Mouse (Mus musculus) C2C12 (cell line): ENCODE results near the gene Pdzd7. TPM values are rescaled to one million over a fixed set of nuclear protein-coding genes. Genes with fewer than 3 reads are reported as not detected.

Experiments used
- H3K27me3 ChIP-seq: one replicate; pipeline ENCODE4 v1.6.1; 2011; ENCODE audit not compliant: control insufficient read depth, insufficient read depth, insufficient read length
- H3K36me3 ChIP-seq: one replicate; pipeline ENCODE4 v1.6.1; 2011; ENCODE audit not compliant: control insufficient read depth, insufficient read depth
- H3K4me3 ChIP-seq: one replicate; pipeline ENCODE4 v1.5.1; 2011; ENCODE audit warnings: mild to moderate bottlenecking, control low read depth; ENCODE audit not compliant: poor library complexity, insufficient read depth, severe bottlenecking
- H3K79me2 ChIP-seq: one replicate; pipeline ENCODE4 v1.6.1; 2011; ENCODE audit not compliant: control insufficient read depth, insufficient read depth
- H3K79me3 ChIP-seq: one replicate; pipeline ENCODE4 v1.6.1; 2011; ENCODE audit warnings: low read depth, control low read depth
- H3ac ChIP-seq: one replicate; pipeline ENCODE3; 2011; ENCODE audit warnings: low read depth; ENCODE audit not compliant: control insufficient read depth, insufficient read length
- CEBPB ChIP-seq: IDR thresholded peaks from one replicate; pipeline ENCODE4 v1.6.1; 2011; ENCODE audit warnings: low read depth, mild to moderate bottlenecking, control low read depth, moderate library complexity
- CTCF ChIP-seq: IDR thresholded peaks from one replicate; pipeline ENCODE4 v1.5.1; 2011; ENCODE audit not compliant: control insufficient read depth, insufficient read depth, insufficient read length
- FOSL1 ChIP-seq: IDR thresholded peaks from one replicate; pipeline ENCODE4 v1.8.0; 2011; ENCODE audit warnings: mild to moderate bottlenecking, low read length; ENCODE audit not compliant: poor library complexity, insufficient read depth, severe bottlenecking
- MAX ChIP-seq: IDR thresholded peaks from one replicate; pipeline ENCODE4 v1.6.1; 2011; ENCODE audit warnings: mild to moderate bottlenecking, control low read depth
- MYOD1 ChIP-seq: IDR thresholded peaks from one replicate; pipeline ENCODE4 v1.6.1; 2011; ENCODE audit warnings: low read depth; ENCODE audit not compliant: control insufficient read depth, insufficient read length
- MYOG ChIP-seq: IDR thresholded peaks from one replicate; pipeline ENCODE4 v1.6.1; 2011; ENCODE audit not compliant: control insufficient read depth, insufficient read length; ENCODE audit errors: extremely low read depth
- USF1 ChIP-seq: IDR thresholded peaks from one replicate; pipeline ENCODE4 v1.6.1; 2011; ENCODE audit warnings: low read depth, mild to moderate bottlenecking, control low read depth, moderate library complexity
- polyA plus RNA-seq: library from polyadenylated mRNA; unstranded; fragments of >200 nt; fragmentation: generic; extraction: Trizol; gene quantifications from one replicate; pipeline ENCODE4 v1.2.1, GENCODE M21; 2012; ENCODE audit warnings: missing spikeins

The Pdzd7 gene
- polyA plus RNA-seq, 1 experiment = 0.14 TPM

- peaks cover 17% of the 10 kb centered on the region for H3K36me3 ChIP-seq
- peaks cover 25% of the 10 kb centered on the region for H3K79me3 ChIP-seq
- H3ac ChIP-seq = peak overlapping the region; percentile 32
- H3K27me3 ChIP-seq = no peaks in the 10 kb centered on the region
- TF ChIP-seq CTCF = no peak
- TF ChIP-seq USF1 = peak; percentile 65
- TF ChIP-seq CEBPB = no peak
- TF ChIP-seq FOSL1 = no peak
- no peak for TF ChIP-seq MYOG
- TF ChIP-seq MYOD1 = peak; percentile 31
- no peak for TF ChIP-seq MAX
- H3K79me2 ChIP-seq = peaks cover 34% of the 10 kb centered on the region
- H3K4me3 ChIP-seq = peak overlapping the region; percentile 38
These were observed 29.8 kb downstream of the Pdzd7 start for GRCm38 (mm10) chr19:45015518-45016281.

GRCm38 (mm10) chr19:45014981-45015402 lies 30.5 kb downstream of the Pdzd7 start:
- Histone ChIP-seq H3K27me3 (no peaks in the 10 kb centered on the region), H3K4me3 (peak overlapping the region; percentile 38), H3K79me3 (peaks cover 18% of the 10 kb centered on the region), H3K36me3 (peaks cover 23% of the 10 kb centered on the region), H3K79me2 (peaks cover 27% of the 10 kb centered on the region), H3ac (peak overlapping the region; percentile 32)
- no peak for TF ChIP-seq MYOG
- TF ChIP-seq FOSL1 = no peak
- TF ChIP-seq CTCF = no peak
- no peak for TF ChIP-seq USF1
- TF ChIP-seq CEBPB = no peak
- TF ChIP-seq MYOD1 = no peak
- TF ChIP-seq MAX = no peak

GRCm38 (mm10) chr19:45014335-45014971 lies 31.1 kb downstream of the Pdzd7 start, which contains the start of gene Lzts2:
Gene Lzts2 (plus strand): TSS chr19:45014414.
- Histone ChIP-seq H3K27me3 (no peaks in the 10 kb centered on the region), H3K4me3 (peak within 1 kb of the TSS; percentile 38), H3K79me2 (peaks cover 22% of the 10 kb centered on the region), H3K79me3 (peaks cover 13% of the 10 kb centered on the region), H3K36me3 (peaks cover 26% of the 10 kb centered on the region), H3ac (peak within 1 kb of the TSS; percentile 32)
- TF ChIP-seq USF1 = peak; percentile 59
- TF ChIP-seq MAX = no peak

GRCm38 (mm10) chr19:45013581-45014225 lies 31.8 kb downstream of the Pdzd7 start:
- TF ChIP-seq CTCF = no peak
- no peak for TF ChIP-seq FOSL1
- TF ChIP-seq CEBPB = no peak
- no peak for TF ChIP-seq MYOG
- TF ChIP-seq MAX = no peak
- no peak for TF ChIP-seq MYOD1
- no peak for TF ChIP-seq USF1
- peaks cover 20% of the 10 kb centered on the region for H3K79me2 ChIP-seq
- peaks cover 26% of the 10 kb centered on the region for H3K36me3 ChIP-seq
- H3ac ChIP-seq = no peak overlapping the region
- H3K79me3 ChIP-seq = peaks cover 8% of the 10 kb centered on the region
- no peaks in the 10 kb centered on the region for H3K27me3 ChIP-seq
- H3K4me3 ChIP-seq = no peak overlapping the region

GRCm38 (mm10) chr19:45012636-45013035 lies 32.9 kb downstream of the Pdzd7 start:
- TF ChIP-seq CTCF (no peak), FOSL1 (no peak), USF1 (no peak), MAX (no peak), MYOG (no peak), CEBPB (no peak), MYOD1 (no peak)
- Histone ChIP-seq H3K4me3 (no peak overlapping the region), H3K79me3 (peaks cover 12% of the 10 kb centered on the region), H3K36me3 (peaks cover 35% of the 10 kb centered on the region), H3ac (no peak overlapping the region), H3K27me3 (no peaks in the 10 kb centered on the region), H3K79me2 (peaks cover 23% of the 10 kb centered on the region)

GRCm38 (mm10) chr19:45012219-45012618 lies 33.3 kb downstream of the Pdzd7 start:
- Histone ChIP-seq H3K4me3 (no peak overlapping the region), H3K79me2 (peaks cover 28% of the 10 kb centered on the region), H3K36me3 (peaks cover 39% of the 10 kb centered on the region), H3ac (no peak overlapping the region), H3K79me3 (peaks cover 16% of the 10 kb centered on the region), H3K27me3 (no peaks in the 10 kb centered on the region)
- TF ChIP-seq CEBPB = no peak
- TF ChIP-seq CTCF = no peak
- no peak for TF ChIP-seq MAX
- TF ChIP-seq MYOD1 = no peak
- no peak for TF ChIP-seq USF1
- no peak for TF ChIP-seq MYOG
- no peak for TF ChIP-seq FOSL1
